Mouse (Mus musculus): Measurements from ENCODE around the gene Tmem210.

DNA sequence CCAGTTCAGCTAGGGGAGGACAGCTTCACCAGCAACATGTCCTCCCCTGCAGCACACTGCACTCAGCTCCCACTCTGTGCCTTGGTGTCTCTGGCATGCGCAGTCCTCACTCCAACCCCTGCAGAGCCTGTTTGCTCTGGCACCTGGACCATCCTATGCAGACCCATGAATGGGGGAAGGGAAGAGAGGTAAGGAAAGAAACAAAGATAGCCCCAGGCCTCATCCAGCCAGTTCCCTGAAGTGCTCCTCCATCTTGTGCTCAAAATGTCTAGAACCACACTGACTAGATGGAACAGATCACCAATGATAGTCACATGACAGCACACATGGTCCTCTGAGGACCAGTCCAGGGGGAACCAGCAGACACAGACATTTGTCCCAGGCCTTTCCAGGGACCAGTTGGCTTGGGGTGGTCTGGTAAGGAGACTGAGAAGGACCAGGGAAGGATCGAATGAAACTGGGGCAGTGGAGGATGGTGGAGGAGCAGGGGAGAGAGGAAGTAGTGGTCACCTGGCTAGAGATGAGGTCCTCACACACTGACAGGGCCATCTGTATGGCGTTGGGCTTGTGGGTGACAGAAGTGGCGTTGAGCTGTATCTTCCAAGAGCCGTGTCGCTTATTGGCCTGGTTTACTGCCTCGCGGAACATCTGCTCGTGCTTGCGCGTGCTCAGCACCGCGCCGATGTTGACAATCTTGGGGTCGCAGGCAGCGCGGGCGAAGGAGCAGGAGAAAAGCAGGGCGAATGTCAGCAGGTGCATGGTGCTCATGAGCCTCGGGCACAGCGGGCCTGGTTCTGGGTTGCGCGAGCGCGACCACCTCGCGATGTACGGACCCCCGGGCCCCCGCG, 30.4 kb downstream of the Tmem210 start:
- TF ChIP-seq USF1 (IDR thresholded peaks at IDR 0.05; ENCODE audit: low read depth) (no peak), CTCF (IDR thresholded peaks at IDR 0.05; ENCODE audit: control insufficient read depth, insufficient read depth, insufficient read length) (no peak), CEBPB (IDR thresholded peaks at IDR 0.05; ENCODE audit: low read depth) (no peak), MAX (IDR thresholded peaks at IDR 0.05) (no peak), MYOG (IDR thresholded peaks at IDR 0.05; ENCODE audit: control insufficient read depth, extremely low read depth, insufficient read length) (no peak), MYOD1 (IDR thresholded peaks at IDR 0.05; ENCODE audit: control insufficient read depth, insufficient read length, low read depth) (no peak), FOSL1 (IDR thresholded peaks at IDR 0.05; ENCODE audit: insufficient read depth, low read length, poor library complexity, severe bottlenecking) (no peak)

Data from C2C12 (cell line).